Mouse (Mus musculus) T-helper 1 cell (primary cell): ENCODE results near the gene Trim54.

Experiments
- in situ Hi-C: fragments of 300-600 bp; cut with MboI, MseI; formaldehyde crosslinking; loops from one replicate; pipeline ENCODE4 v1.15.1; 2025; ENCODE audit warnings: high pct_unique_total_duplicates

Gene Trim54

GRCm38 (mm10) chr5:31105814-31106335 lies 10.6 kb upstream of the Trim54 start, which contains the start of gene Dnajc5g:
Dnajc5g (plus strand) TSS chr5:31106285.
- in situ Hi-C loops = loop anchor here (10.0 kb wide), 1 partner anchor 551 kb away; no protein-coding TSS in a partner anchor

GRCm38 (mm10) chr5:31108000-31108490 lies 8.5 kb upstream of the Trim54 start, which contains the start of gene Slc30a3:
Slc30a3 (minus strand) TSS chr5:31108237.
- in situ Hi-C loops = loop anchor here (10.0 kb wide), 1 partner anchor 553 kb away; no protein-coding TSS in a partner anchor

GRCm38 (mm10) chr5:31110781-31111180 lies 5.7 kb upstream of the Trim54 start:
- in situ Hi-C loops = no loop called here

GRCm38 (mm10) chr5:31116912-31117311 lies 400 bp downstream of the Trim54 start:
- in situ Hi-C loops = no loop called here

- in situ Hi-C loops = no loop called here
Observed at GRCm38 (mm10) chr5:31121111-31121510, 4.6 kb downstream of the Trim54 start.

- in situ Hi-C loops = no loop called here
Observed at GRCm38 (mm10) chr5:31123481-31123880, 7.0 kb downstream of the Trim54 start.

GRCm38 (mm10) chr5:31126050-31126449 lies 9.5 kb downstream of the Trim54 start:
- in situ Hi-C loops = no loop called here

- in situ Hi-C loops = no loop called here
Observed at GRCm38 (mm10) chr5:31136730-31137424, 20.4 kb downstream of the Trim54 start.

GRCm38 (mm10) chr5:31137658-31138057 lies 21.1 kb downstream of the Trim54 start:
- in situ Hi-C loops = no loop called here

- in situ Hi-C loops = no loop called here
Observed at GRCm38 (mm10) chr5:31138241-31138967, 21.9 kb downstream of the Trim54 start, which contains the start of gene Ucn. Ucn (minus strand) TSS chr5:31138829.

GRCm38 (mm10) chr5:31138968-31139425 lies 22.5 kb downstream of the Trim54 start:
- in situ Hi-C loops = no loop called here

GRCm38 (mm10) chr5:31149781-31150180 lies 33.3 kb downstream of the Trim54 start:
- in situ Hi-C loops = no loop called here

GRCm38 (mm10) chr5:31151746-31152145 lies 35.2 kb downstream of the Trim54 start:
- in situ Hi-C loops = no loop called here

- in situ Hi-C loops = no loop called here
Observed at GRCm38 (mm10) chr5:31153516-31154151, 37.1 kb downstream of the Trim54 start.

- in situ Hi-C loops = no loop called here
Observed at GRCm38 (mm10) chr5:31154152-31154553, 37.6 kb downstream of the Trim54 start, which contains the start of gene Mpv17. Mpv17 (minus strand) TSS chr5:31154251.

GRCm38 (mm10) chr5:31162462-31162861 lies 46.0 kb downstream of the Trim54 start:
- in situ Hi-C loops = no loop called here

- in situ Hi-C loops = no loop called here
Observed at GRCm38 (mm10) chr5:31164878-31165277, 48.4 kb downstream of the Trim54 start.

- in situ Hi-C loops = no loop called here
Observed at GRCm38 (mm10) chr5:31168630-31169029, 52.1 kb downstream of the Trim54 start.

GRCm38 (mm10) chr5:31179301-31179765 lies 62.8 kb downstream of the Trim54 start:
- in situ Hi-C loops = no loop called here

GRCm38 (mm10) chr5:31179766-31180630 lies 63.5 kb downstream of the Trim54 start, which contains the start of the genes Gm29609 and Gtf3c2:
Gm29609 (minus strand) TSS chr5:31179911.
Gtf3c2 (minus strand) TSS chr5:31180144.
- in situ Hi-C loops = no loop called here
